Mouse (Mus musculus): ENCODE measurements around the gene Kcnc2. TPM values are rescaled to one million over a fixed set of nuclear protein-coding genes. Genes with fewer than 3 reads are reported as not detected.

The Kcnc2 gene
- polyA plus RNA-seq, 1 experiment from 2014 or later, result 0.24 TPM

GRCm38 (mm10) chr10:112368369-112368768 is 97.4 kb downstream of the Kcnc2 start:
- no peak for ATAC-seq (ENCODE audit: low read depth)
- no peak overlapping the region for H3K9ac ChIP-seq (ENCODE audit: low read length)
- H3K27ac ChIP-seq (ENCODE audit: low read length), result no peak overlapping the region
- no peak overlapping the region for H3K4me2 ChIP-seq (ENCODE audit: low read depth, low read length)
- H3K4me3 ChIP-seq (ENCODE audit: low read length), result no peak overlapping the region
- H3K4me1 ChIP-seq (replicated peaks; ENCODE audit: control insufficient read depth, insufficient read depth, low read length), result no peaks in the 10 kb centered on the region
- no peaks in the 10 kb centered on the region for H3K36me3 ChIP-seq (ENCODE audit: control insufficient read depth, insufficient read depth, low read length)
- 60% methylated on average over 3 of the region's 3 CpGs for WGBS
- H3K9me3 ChIP-seq (ENCODE audit: control insufficient read depth, low read length), result no peaks in the 10 kb centered on the region
- H3K27me3 ChIP-seq (ENCODE audit: control insufficient read depth, insufficient read depth, low read depth, low read length), result no peaks in the 10 kb centered on the region

- Histone ChIP-seq H3K4me2 (ENCODE audit: low read depth, low read length) (no peak overlapping the region), H3K9ac (ENCODE audit: low read length) (no peak overlapping the region), H3K27me3 (ENCODE audit: control insufficient read depth, insufficient read depth, low read depth, low read length) (no peaks in the 10 kb centered on the region), H3K4me1 (replicated peaks; ENCODE audit: control insufficient read depth, insufficient read depth, low read length) (no peaks in the 10 kb centered on the region), H3K9me3 (ENCODE audit: control insufficient read depth, low read length) (no peaks in the 10 kb centered on the region), H3K4me3 (ENCODE audit: low read length) (no peak overlapping the region), H3K36me3 (ENCODE audit: control insufficient read depth, insufficient read depth, low read length) (no peaks in the 10 kb centered on the region), H3K27ac (ENCODE audit: low read length) (no peak overlapping the region)
- whole genome bisulfite sequencing, result 80% methylated on average over 5 of the region's 5 CpGs
- no peak for ATAC-seq (ENCODE audit: low read depth)
Measured at GRCm38 (mm10) chr10:112377163-112377562, 106.2 kb downstream of the Kcnc2 start.

DNA sequence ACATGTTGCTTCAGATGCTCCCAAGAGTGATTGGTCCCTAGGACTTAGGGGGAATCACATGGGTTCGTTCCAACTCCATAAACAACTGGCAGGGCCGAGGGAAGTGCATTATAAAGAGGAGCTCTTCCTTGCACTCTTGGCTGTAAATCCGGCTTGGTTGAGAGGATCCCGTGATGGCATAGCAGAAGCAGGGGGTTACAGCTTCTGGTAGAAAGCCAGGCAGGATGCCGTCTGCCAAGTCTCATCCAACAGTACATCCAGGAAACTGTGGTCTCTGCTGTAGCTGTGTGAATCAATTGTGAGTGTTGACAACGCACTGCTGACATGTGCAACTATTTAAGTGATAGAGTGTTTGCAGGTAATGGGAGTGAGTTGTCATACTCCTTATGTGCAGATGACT is 107.5 kb downstream of the Kcnc2 start:
- H3K27me3 ChIP-seq (ENCODE audit: control insufficient read depth, insufficient read depth, low read depth, low read length), result no peaks in the 10 kb centered on the region
- no peaks in the 10 kb centered on the region for H3K36me3 ChIP-seq (ENCODE audit: control insufficient read depth, insufficient read depth, low read length)
- H3K4me1 ChIP-seq (replicated peaks; ENCODE audit: control insufficient read depth, insufficient read depth, low read length), result no peaks in the 10 kb centered on the region
- H3K4me2 ChIP-seq (ENCODE audit: low read depth, low read length), result no peak overlapping the region
- no peaks in the 10 kb centered on the region for H3K9me3 ChIP-seq (ENCODE audit: control insufficient read depth, low read length)
- H3K27ac ChIP-seq (ENCODE audit: low read length), result no peak overlapping the region
- ATAC-seq (ENCODE audit: low read depth), result no peak
- 51% methylated on average over 6 of the region's 6 CpGs for WGBS
- no peak overlapping the region for H3K9ac ChIP-seq (ENCODE audit: low read length)
- no peak overlapping the region for H3K4me3 ChIP-seq (ENCODE audit: low read length)

DNA sequence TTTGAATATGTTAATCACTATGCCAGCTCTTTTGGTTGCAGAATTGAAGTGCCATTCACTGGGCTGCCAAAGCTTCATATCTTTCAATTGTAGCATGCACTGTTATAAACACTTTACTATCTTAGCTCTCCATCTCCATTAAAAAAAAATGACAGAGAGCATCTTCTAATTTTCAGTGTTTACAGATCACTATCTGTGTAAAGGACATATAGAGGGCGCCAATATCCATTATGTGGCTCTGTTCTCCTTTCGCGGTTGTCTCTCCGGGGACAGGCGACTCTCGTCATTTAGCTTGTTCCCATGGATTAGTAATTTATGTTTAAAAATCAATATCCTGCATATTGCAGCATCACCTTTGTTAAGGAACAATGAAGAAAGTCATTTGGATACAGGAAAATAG is 109.7 kb downstream of the Kcnc2 start:
- ATAC-seq (ENCODE audit: low read depth), result no peak
- no peaks in the 10 kb centered on the region for H3K27me3 ChIP-seq (ENCODE audit: control insufficient read depth, insufficient read depth, low read depth, low read length)
- no peak overlapping the region for H3K4me2 ChIP-seq (ENCODE audit: low read depth, low read length)
- no peak overlapping the region for H3K9ac ChIP-seq (ENCODE audit: low read length)
- no peak overlapping the region for H3K4me3 ChIP-seq (ENCODE audit: low read length)
- no peaks in the 10 kb centered on the region for H3K4me1 ChIP-seq (replicated peaks; ENCODE audit: control insufficient read depth, insufficient read depth, low read length)
- H3K36me3 ChIP-seq (ENCODE audit: control insufficient read depth, insufficient read depth, low read length), result no peaks in the 10 kb centered on the region
- 81% methylated on average over 6 of the region's 6 CpGs for WGBS
- H3K9me3 ChIP-seq (ENCODE audit: control insufficient read depth, low read length), result no peaks in the 10 kb centered on the region
- no peak overlapping the region for H3K27ac ChIP-seq (ENCODE audit: low read length)

GRCm38 (mm10) chr10:112394399-112394970 is 123.6 kb downstream of the Kcnc2 start:
- 59% methylated on average over 8 of the region's 8 CpGs for WGBS
- H3K4me2 ChIP-seq (ENCODE audit: low read depth, low read length), result no peak overlapping the region
- H3K9me3 ChIP-seq (ENCODE audit: control insufficient read depth, low read length), result no peaks in the 10 kb centered on the region
- no peak overlapping the region for H3K9ac ChIP-seq (ENCODE audit: low read length)
- H3K4me1 ChIP-seq (replicated peaks; ENCODE audit: control insufficient read depth, insufficient read depth, low read length), result no peaks in the 10 kb centered on the region
- no peaks in the 10 kb centered on the region for H3K27me3 ChIP-seq (ENCODE audit: control insufficient read depth, insufficient read depth, low read depth, low read length)
- no peak for ATAC-seq (ENCODE audit: low read depth)
- no peaks in the 10 kb centered on the region for H3K36me3 ChIP-seq (ENCODE audit: control insufficient read depth, insufficient read depth, low read length)
- H3K27ac ChIP-seq (ENCODE audit: low read length), result no peak overlapping the region
- no peak overlapping the region for H3K4me3 ChIP-seq (ENCODE audit: low read length)

GRCm38 (mm10) chr10:112397194-112397593 is 126.3 kb downstream of the Kcnc2 start:
- Histone ChIP-seq H3K27me3 (ENCODE audit: control insufficient read depth, insufficient read depth, low read depth, low read length) (no peaks in the 10 kb centered on the region), H3K36me3 (ENCODE audit: control insufficient read depth, insufficient read depth, low read length) (no peaks in the 10 kb centered on the region), H3K9ac (ENCODE audit: low read length) (no peak overlapping the region), H3K27ac (ENCODE audit: low read length) (no peak overlapping the region), H3K4me3 (ENCODE audit: low read length) (no peak overlapping the region), H3K4me1 (replicated peaks; ENCODE audit: control insufficient read depth, insufficient read depth, low read length) (no peaks in the 10 kb centered on the region), H3K9me3 (ENCODE audit: control insufficient read depth, low read length) (no peaks in the 10 kb centered on the region), H3K4me2 (ENCODE audit: low read depth, low read length) (no peak overlapping the region)
- no peak for ATAC-seq (ENCODE audit: low read depth)
- 33% methylated on average over 2 of the region's 2 CpGs for WGBS

DNA sequence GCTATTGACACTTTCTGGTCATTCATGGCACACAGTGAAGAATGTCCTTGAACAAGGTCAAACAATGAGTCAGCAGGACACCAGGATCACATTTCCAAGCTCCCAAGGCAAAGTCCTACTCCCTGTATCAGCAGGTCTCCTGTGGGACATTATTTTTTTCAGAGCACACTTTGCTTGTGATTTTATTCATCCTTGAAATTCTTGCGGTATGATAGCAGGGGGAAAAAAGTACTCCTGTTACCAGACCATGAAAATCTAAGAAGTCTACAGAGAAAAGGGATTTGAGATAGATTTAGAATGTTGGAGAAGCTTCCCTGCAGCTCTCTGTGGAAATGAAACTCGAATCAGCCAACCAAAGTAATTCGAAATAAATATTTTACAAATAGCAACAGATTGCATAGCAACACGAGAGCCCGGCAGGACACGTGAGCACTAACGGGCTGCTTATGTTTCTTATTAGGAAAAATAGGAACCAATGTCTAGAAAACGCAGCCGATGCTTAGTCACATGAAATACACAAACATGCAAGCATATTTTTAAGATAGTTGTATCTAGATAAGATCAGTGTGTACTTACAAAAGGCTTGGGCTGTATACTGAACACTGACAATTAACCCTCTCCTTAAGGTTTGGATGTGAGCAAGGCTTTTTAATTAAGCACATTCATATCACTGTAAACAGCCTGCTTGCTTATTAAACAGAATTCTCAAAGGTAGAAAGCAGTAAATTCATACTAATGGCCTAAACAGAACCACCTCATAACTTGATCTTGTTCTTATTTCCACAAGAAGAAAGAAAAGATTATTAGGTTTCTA is 129.9 kb downstream of the Kcnc2 start:
- no peak for ATAC-seq (ENCODE audit: low read depth)
- H3K4me3 ChIP-seq (ENCODE audit: low read length), result no peak overlapping the region
- no peaks in the 10 kb centered on the region for H3K27me3 ChIP-seq (ENCODE audit: control insufficient read depth, insufficient read depth, low read depth, low read length)
- WGBS, result 81% methylated on average over 9 of the region's 9 CpGs
- H3K9me3 ChIP-seq (ENCODE audit: control insufficient read depth, low read length), result no peaks in the 10 kb centered on the region
- H3K27ac ChIP-seq (ENCODE audit: low read length), result no peak overlapping the region
- no peak overlapping the region for H3K4me2 ChIP-seq (ENCODE audit: low read depth, low read length)
- no peak overlapping the region for H3K9ac ChIP-seq (ENCODE audit: low read length)
- no peaks in the 10 kb centered on the region for H3K36me3 ChIP-seq (ENCODE audit: control insufficient read depth, insufficient read depth, low read length)
- no peaks in the 10 kb centered on the region for H3K4me1 ChIP-seq (replicated peaks; ENCODE audit: control insufficient read depth, insufficient read depth, low read length)

GRCm38 (mm10) chr10:112409525-112409924 is 138.6 kb downstream of the Kcnc2 start:
- H3K9me3 ChIP-seq (ENCODE audit: control insufficient read depth, low read length), result no peaks in the 10 kb centered on the region
- 62% methylated on average over 2 of the region's 2 CpGs for WGBS
- H3K27ac ChIP-seq (ENCODE audit: low read length), result no peak overlapping the region
- H3K36me3 ChIP-seq (ENCODE audit: control insufficient read depth, insufficient read depth, low read length), result no peaks in the 10 kb centered on the region
- no peak overlapping the region for H3K4me2 ChIP-seq (ENCODE audit: low read depth, low read length)
- ATAC-seq (ENCODE audit: low read depth), result no peak
- no peaks in the 10 kb centered on the region for H3K4me1 ChIP-seq (replicated peaks; ENCODE audit: control insufficient read depth, insufficient read depth, low read length)
- H3K27me3 ChIP-seq (ENCODE audit: control insufficient read depth, insufficient read depth, low read depth, low read length), result no peaks in the 10 kb centered on the region
- H3K4me3 ChIP-seq (ENCODE audit: low read length), result no peak overlapping the region
- H3K9ac ChIP-seq (ENCODE audit: low read length), result no peak overlapping the region

- Histone ChIP-seq H3K4me2 (ENCODE audit: low read depth, low read length) (no peak overlapping the region), H3K27me3 (ENCODE audit: control insufficient read depth, insufficient read depth, low read depth, low read length) (no peaks in the 10 kb centered on the region), H3K9ac (ENCODE audit: low read length) (no peak overlapping the region), H3K9me3 (ENCODE audit: control insufficient read depth, low read length) (no peaks in the 10 kb centered on the region), H3K4me3 (ENCODE audit: low read length) (no peak overlapping the region), H3K4me1 (replicated peaks; ENCODE audit: control insufficient read depth, insufficient read depth, low read length) (no peaks in the 10 kb centered on the region), H3K27ac (ENCODE audit: low read length) (no peak overlapping the region), H3K36me3 (ENCODE audit: control insufficient read depth, insufficient read depth, low read length) (no peaks in the 10 kb centered on the region)
- no peak for ATAC-seq (ENCODE audit: low read depth)
- WGBS, result 45% methylated on average over 10 of the region's 10 CpGs
Measured at GRCm38 (mm10) chr10:112423327-112423726, 152.4 kb downstream of the Kcnc2 start.
